Mouse (Mus musculus): ENCODE results near the gene Cdc37l1. TPM values are rescaled to one million over a fixed set of nuclear protein-coding genes. Genes with fewer than 3 reads are reported as not detected.
A peak's percentile ranks its signal among the peaks of the same experiment; 100 is the strongest.

The Cdc37l1 gene
- polyA plus RNA-seq, 1 experiment from 2014 or later = 46.7 TPM

DNA sequence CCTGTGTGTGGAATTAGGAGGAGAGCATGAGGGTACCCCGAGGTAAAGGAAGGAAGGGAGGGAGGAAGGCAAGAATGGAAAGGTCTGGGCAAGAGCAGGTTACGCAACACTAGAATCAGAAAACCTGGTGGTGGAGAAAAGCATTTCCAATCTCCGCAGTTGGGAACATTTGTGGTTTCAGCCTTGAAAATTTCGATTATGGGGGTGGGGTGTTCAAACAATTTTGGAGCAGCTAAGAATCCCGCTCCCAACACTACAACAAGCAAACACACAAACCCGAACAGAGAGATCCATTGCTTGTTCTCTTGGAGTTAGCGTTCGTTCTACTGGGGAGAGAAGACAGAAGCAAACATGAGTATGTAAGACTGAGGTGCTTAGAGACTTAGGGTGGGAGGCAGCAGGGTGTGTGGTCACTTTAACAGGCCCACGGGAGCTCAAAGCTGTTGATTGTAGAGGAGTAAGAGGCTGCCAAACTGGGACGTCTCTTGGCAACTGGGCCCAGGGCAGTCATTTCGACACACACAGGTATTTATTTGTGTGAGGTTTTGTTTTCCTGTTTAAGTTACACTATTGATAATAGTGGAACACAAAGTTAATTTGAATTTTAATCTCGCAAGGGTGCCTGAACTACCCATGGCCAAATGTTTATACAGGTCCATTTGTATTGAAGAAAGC, 59.4 kb downstream of the Cdc37l1 start:
- peaks cover 25% of the 10 kb centered on the region for H3K4me1 ChIP-seq
- no peaks in the 10 kb centered on the region for H3K27me3 ChIP-seq (replicated peaks)
- H3K9me3 ChIP-seq (replicated peaks) = no peaks in the 10 kb centered on the region
- no peak overlapping the region for H3K4me3 ChIP-seq (replicated peaks)
- no peak for ATAC-seq (ENCODE audit: low FRiP score)
- H3K36me3 ChIP-seq = no peaks in the 10 kb centered on the region
- H3K4me2 ChIP-seq = no peak overlapping the region
- 83% methylated on average over 12 of the region's 12 CpGs for WGBS
- H3K9ac ChIP-seq (replicated peaks) = no peak overlapping the region
- H3K27ac ChIP-seq (replicated peaks) = no peak overlapping the region

DNA sequence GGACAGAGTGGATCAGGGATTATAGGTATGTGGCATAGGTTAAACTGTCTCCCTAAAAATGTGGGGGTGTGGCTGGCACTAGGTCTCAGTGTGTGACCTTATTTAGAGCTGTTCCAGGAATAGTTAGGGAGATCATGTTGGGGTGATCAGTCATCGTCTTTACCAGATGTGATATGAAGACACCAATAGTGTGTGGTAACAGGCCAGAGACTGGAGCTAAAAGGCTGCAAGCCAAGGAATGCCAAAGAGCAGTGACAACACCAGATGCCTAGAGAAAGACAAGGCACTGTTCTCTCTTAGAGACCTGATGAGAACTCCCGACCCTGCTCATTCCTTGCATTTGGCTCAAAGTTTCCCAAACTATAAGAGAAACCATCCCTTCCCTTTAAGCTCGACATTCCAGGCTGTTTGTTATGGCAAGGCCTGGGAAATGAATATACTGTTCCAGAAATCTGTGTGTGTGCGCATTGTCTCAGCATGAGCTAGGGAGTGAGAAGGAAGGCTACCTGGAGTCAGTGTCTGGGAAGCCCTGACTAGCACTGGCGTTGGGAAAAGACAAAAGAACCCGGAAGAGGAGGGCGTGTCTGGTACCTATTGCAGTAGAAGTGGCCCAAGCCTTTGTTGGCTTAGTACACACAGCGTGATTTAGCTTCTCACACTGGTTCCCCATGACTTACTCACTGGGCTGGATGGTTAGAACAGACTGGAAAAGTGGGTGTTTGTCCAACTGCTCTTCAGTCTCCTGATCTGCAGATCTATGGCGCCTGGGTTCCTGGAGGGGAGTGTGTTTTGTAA, 60.2 kb downstream of the Cdc37l1 start:
- Histone ChIP-seq H3K4me2 (no peak overlapping the region), H3K27ac (replicated peaks) (no peak overlapping the region), H3K4me3 (replicated peaks) (no peak overlapping the region), H3K27me3 (replicated peaks) (no peaks in the 10 kb centered on the region), H3K4me1 (peaks cover 22% of the 10 kb centered on the region), H3K36me3 (no peaks in the 10 kb centered on the region), H3K9ac (replicated peaks) (no peak overlapping the region), H3K9me3 (replicated peaks) (no peaks in the 10 kb centered on the region)
- no peak for ATAC-seq (ENCODE audit: low FRiP score)
- WGBS = 74% methylated on average over 9 of the region's 9 CpGs

DNA sequence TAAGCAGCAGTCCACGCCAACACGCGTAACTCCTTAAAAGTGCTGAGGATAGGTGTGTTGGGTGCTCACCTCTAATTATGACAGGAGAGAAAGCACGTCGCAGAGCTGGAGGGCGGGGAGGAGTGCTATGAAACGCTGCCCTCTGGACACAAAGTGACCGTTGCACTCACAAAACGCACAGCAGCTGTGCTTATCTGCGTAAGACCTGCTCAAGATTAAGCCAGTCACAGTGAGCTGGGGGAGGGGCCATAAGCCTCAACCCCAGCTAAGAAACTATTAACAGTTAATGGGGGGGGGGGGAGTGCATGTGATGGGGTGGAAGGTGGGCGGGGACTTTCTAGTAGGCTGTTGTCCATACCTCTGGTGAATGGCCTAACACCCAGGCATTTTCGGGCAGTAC, 62.6 kb downstream of the Cdc37l1 start:
- H3K9ac ChIP-seq (replicated peaks) = no peak overlapping the region

DNA sequence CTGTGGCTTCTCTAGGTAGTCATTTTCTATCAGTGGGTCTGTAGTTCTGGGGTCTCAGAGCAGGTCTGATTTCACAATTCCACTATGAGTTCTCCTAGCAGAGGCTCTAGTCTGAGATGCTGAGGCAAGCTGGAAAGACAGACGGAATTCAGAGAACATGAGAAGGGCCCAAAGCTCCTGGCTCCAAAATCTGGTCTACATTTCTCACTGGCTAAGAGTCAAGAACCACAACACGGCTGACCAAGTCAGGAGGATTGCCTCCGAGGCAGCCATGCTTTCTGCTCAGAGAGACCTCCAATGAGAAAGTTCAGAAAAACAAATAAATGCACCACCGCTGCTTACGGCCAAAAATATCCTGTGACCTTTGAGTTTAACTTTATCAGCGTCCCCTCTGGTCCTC, 64.4 kb downstream of the Cdc37l1 start:
- H3K27ac ChIP-seq (replicated peaks) = no peak overlapping the region
- H3K4me1 ChIP-seq = no peaks in the 10 kb centered on the region
- H3K36me3 ChIP-seq = no peaks in the 10 kb centered on the region
- no peak overlapping the region for H3K9ac ChIP-seq (replicated peaks)
- no peak for ATAC-seq (ENCODE audit: low FRiP score)
- H3K9me3 ChIP-seq (replicated peaks) = no peaks in the 10 kb centered on the region
- H3K4me3 ChIP-seq (replicated peaks) = no peak overlapping the region
- no peak overlapping the region for H3K4me2 ChIP-seq
- no peaks in the 10 kb centered on the region for H3K27me3 ChIP-seq (replicated peaks)
- WGBS = 86% methylated on average over 6 of the region's 6 CpGs

More for the DNA sequence above, 62.6 kb downstream of the Cdc37l1 start:
- no peaks in the 10 kb centered on the region for H3K9me3 ChIP-seq (replicated peaks)
- ATAC-seq (ENCODE audit: low FRiP score) = no peak
- no peaks in the 10 kb centered on the region for H3K36me3 ChIP-seq
- H3K27ac ChIP-seq (replicated peaks) = no peak overlapping the region
- H3K4me2 ChIP-seq = no peak overlapping the region
- no peaks in the 10 kb centered on the region for H3K27me3 ChIP-seq (replicated peaks)
- 94% methylated on average over 12 of the region's 12 CpGs for WGBS
- no peak overlapping the region for H3K4me3 ChIP-seq (replicated peaks)
- H3K4me1 ChIP-seq = peaks cover 4% of the 10 kb centered on the region; the same call in 1 of the 2 replicates

DNA sequence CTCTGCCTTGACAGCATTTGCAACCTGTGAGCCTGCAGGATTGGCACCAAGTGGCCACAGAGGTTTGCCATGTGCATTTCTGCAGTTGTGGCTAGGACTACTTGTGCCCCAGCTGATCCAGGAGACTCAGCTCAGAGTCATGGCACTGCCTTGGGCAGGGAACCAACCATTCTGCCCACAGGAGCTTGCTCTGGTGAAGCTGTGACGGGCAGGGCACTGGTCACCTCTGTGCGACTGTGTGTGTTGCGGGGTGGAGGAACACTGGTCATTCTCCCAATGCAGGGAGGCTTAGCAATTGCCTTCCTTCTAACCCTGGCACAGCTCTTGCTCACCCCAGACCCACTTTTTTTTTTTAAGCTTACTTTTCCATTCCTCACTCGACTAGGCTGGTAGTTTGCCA, 65.3 kb downstream of the Cdc37l1 start:
- Histone ChIP-seq H3K36me3 (no peaks in the 10 kb centered on the region), H3K4me3 (replicated peaks) (no peak overlapping the region), H3K9me3 (replicated peaks) (no peaks in the 10 kb centered on the region), H3K9ac (replicated peaks) (no peak overlapping the region), H3K4me2 (no peak overlapping the region), H3K27ac (replicated peaks) (no peak overlapping the region), H3K27me3 (replicated peaks) (no peaks in the 10 kb centered on the region), H3K4me1 (no peaks in the 10 kb centered on the region)
- ATAC-seq (ENCODE audit: low FRiP score) = no peak
- 85% methylated on average over 4 of the region's 4 CpGs for WGBS

DNA sequence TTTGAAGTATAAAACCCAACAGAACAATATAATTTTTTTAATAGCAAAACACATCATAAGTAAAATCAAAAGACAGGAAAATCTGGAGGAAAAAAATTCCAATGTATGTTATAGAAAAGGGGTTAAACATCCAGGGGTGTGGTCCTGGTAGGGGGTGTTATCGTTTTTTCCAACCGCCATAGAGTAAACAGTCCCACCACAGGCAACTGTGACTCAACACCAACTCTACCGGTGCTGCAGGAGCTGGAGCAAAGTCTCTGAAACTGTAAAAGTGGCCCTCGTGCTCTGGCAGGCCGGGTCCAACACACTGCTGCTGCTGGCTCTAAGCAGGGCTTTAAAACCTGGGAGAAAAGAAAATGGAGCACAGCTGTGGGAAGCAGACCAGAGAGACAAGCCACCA, 68.6 kb downstream of the Cdc37l1 start:
- WGBS = 90% methylated on average over 5 of the region's 5 CpGs
- no peaks in the 10 kb centered on the region for H3K36me3 ChIP-seq
- ATAC-seq (ENCODE audit: low FRiP score) = no peak
- H3K27ac ChIP-seq (replicated peaks) = no peak overlapping the region
- H3K27me3 ChIP-seq (replicated peaks) = no peaks in the 10 kb centered on the region
- H3K9me3 ChIP-seq (replicated peaks) = no peaks in the 10 kb centered on the region
- H3K9ac ChIP-seq (replicated peaks) = no peak overlapping the region
- H3K4me2 ChIP-seq = no peak overlapping the region
- no peak overlapping the region for H3K4me3 ChIP-seq (replicated peaks)
- H3K4me1 ChIP-seq = peaks cover 3% of the 10 kb centered on the region; the same call in 1 of the 2 replicates

DNA sequence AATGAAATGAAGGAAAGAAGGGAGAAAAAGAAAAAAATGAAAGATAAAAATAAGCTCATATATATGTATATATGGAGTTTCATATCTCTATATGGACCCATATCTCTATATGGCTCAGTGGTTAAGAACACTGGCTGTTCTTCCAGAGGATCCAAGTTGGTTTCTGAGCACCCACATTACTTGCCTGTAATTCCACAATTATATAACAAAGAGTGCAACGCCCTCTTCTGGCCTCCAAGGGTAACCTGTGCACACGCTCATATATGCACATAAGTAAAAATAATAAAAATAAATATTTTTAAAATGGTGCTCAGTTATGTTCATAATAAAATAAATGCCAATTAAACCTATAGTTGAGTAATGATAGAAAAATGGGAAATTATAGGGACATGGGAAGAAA, 69.5 kb downstream of the Cdc37l1 start:
- no peak overlapping the region for H3K27ac ChIP-seq (replicated peaks)
- H3K27me3 ChIP-seq (replicated peaks) = no peaks in the 10 kb centered on the region
- 86% methylated on average over 2 of the region's 2 CpGs for WGBS
- H3K9me3 ChIP-seq (replicated peaks) = no peaks in the 10 kb centered on the region
- H3K9ac ChIP-seq (replicated peaks) = no peak overlapping the region
- no peaks in the 10 kb centered on the region for H3K36me3 ChIP-seq
- H3K4me2 ChIP-seq = no peak overlapping the region
- no peak for ATAC-seq (ENCODE audit: low FRiP score)
- peaks cover 6% of the 10 kb centered on the region; the same call in 1 of the 2 replicates for H3K4me1 ChIP-seq
- H3K4me3 ChIP-seq (replicated peaks) = no peak overlapping the region

DNA sequence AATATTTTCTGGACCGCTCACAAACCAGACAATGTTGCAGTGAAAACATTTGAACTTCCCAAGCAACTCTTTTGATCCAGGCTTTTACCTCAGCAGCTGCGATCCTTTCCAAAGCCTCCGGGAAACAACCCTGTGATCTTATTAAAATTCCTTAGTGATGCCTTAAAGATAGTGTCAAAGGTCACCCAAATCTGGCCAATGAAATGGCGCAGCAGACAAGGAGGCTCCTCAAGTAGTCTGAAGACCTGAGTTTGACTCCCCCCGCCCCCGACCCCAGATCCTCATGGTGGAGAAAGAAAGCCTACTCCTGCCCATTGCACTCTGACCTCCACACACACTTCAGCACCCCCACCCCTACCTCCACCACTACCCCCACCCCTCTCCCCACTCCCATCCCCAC, 70.1 kb downstream of the Cdc37l1 start:
- H3K27me3 ChIP-seq (replicated peaks) = no peaks in the 10 kb centered on the region
- no peak overlapping the region for H3K4me3 ChIP-seq (replicated peaks)
- peaks cover 6% of the 10 kb centered on the region; the same call in 1 of the 2 replicates for H3K4me1 ChIP-seq
- 48% methylated on average over 6 of the region's 6 CpGs for WGBS
- no peak overlapping the region for H3K27ac ChIP-seq (replicated peaks)
- no peaks in the 10 kb centered on the region for H3K36me3 ChIP-seq
- no peak overlapping the region for H3K4me2 ChIP-seq
- H3K9ac ChIP-seq (replicated peaks) = no peak overlapping the region
- no peaks in the 10 kb centered on the region for H3K9me3 ChIP-seq (replicated peaks)
- ATAC-seq (ENCODE audit: low FRiP score) = no peak

DNA sequence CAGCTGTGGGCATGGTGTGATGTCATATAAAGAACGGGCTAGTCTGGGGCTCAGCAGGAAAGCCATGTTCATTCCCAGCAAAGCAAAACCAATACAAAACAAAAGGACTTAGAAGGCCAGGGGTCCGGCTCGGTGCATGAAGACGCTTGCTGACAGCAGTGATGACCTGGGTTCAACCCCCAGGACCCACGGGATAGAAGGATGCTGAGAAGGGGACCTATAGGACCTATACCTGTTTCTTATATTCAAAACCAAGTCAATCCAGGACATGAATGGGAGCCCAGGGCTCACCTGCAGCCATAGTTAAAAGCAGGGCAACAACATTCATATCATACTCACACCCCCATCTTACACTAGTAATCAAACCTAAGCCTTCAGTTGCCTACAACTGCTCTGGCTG, 72.9 kb downstream of the Cdc37l1 start:
- WGBS = 83% methylated on average over 5 of the region's 5 CpGs
- H3K4me2 ChIP-seq = no peak overlapping the region
- ATAC-seq (ENCODE audit: low FRiP score) = no peak
- H3K9ac ChIP-seq (replicated peaks) = no peak overlapping the region
- no peaks in the 10 kb centered on the region for H3K27me3 ChIP-seq (replicated peaks)
- H3K9me3 ChIP-seq (replicated peaks) = no peaks in the 10 kb centered on the region
- H3K4me3 ChIP-seq (replicated peaks) = no peak overlapping the region
- peaks cover 15% of the 10 kb centered on the region for H3K4me1 ChIP-seq
- no peak overlapping the region for H3K27ac ChIP-seq (replicated peaks)
- H3K36me3 ChIP-seq = no peaks in the 10 kb centered on the region

DNA sequence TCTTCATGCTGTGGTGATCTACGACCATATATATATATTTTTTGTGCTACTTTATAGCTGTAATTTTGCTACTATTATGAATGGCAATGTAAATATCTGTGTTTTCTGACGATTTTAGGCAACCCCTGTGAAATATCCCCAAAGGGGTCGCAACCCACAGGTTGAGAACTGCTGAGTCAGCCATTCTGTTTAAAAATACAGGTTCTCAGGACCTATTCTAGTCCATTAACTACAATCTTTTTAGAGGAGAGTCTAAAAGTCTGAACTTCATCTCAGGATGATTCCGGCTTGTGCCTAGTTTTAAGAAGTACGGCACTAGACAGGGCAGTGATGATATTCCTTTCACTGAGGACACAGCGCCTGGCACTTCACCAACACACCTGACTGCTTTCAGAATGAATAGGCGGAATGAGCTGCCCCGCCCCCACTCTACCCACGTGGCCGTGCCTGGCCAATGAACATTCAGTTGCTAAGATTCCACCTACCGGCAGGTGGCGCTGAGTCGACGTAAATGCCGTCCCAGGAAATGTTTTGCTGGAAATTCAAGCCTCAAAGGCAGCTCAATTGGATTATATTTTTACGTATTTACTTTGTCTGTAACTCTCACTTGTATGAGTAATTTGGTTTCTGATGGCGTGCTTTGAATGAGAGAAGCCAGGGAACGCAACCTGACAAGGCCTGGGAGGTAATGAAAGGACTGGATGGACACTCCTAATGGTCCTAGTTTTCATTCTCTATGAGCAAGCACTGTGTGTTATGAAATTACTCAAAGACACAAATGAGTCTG, 73.6 kb downstream of the Cdc37l1 start:
- H3K9me3 ChIP-seq (replicated peaks) = no peaks in the 10 kb centered on the region
- peak overlapping the region; percentile 52 for H3K4me2 ChIP-seq
- peak overlapping the region; percentile 17 for H3K4me3 ChIP-seq (replicated peaks)
- H3K9ac ChIP-seq (replicated peaks) = no peak overlapping the region
- no peaks in the 10 kb centered on the region for H3K36me3 ChIP-seq
- 18% methylated on average over 18 of the region's 18 CpGs for WGBS
- ATAC-seq (ENCODE audit: low FRiP score) = peak; percentile 86
- no peaks in the 10 kb centered on the region for H3K27me3 ChIP-seq (replicated peaks)
- H3K4me1 ChIP-seq = peaks cover 15% of the 10 kb centered on the region
- H3K27ac ChIP-seq (replicated peaks) = no peak overlapping the region

DNA sequence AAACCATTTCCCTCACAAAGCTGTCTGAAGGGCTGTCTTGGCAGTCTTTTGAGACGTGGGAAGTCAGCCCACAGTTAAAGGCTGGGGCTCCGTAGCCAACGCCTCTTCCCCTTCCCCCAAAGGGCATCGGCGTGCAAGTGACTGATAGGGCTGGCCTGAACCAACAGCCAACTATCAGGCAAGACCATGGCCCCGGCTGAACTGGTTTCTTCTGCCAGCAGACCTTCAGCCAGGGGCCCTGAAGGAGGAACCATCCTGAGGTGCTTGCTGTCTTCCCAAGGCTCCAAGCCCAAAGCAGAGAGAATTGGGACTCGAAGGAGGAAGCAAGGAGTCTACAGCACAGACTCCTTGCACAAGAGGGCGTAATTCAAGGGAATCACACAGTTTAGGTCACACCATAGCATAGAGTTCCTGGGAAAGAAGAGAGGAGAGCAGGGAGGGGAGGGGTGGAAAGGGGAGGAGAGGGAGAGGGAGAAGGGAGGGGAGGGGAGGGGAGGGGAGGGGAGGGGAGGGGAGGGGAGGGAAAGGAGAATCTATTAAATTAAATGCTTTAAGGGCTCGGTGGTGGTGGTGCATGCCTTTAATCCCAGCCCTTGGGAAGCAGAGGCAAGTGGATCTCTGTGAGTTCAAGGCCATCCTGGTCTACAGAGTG, 74.4 kb downstream of the Cdc37l1 start:
- WGBS = 63% methylated on average over 9 of the region's 9 CpGs
- Histone ChIP-seq H3K9ac (replicated peaks) (no peak overlapping the region), H3K27me3 (replicated peaks) (no peaks in the 10 kb centered on the region), H3K27ac (replicated peaks) (no peak overlapping the region), H3K36me3 (no peaks in the 10 kb centered on the region), H3K4me2 (peak overlapping the region; percentile 52; the same call in 1 of the 2 replicates), H3K4me1 (peaks cover 15% of the 10 kb centered on the region), H3K4me3 (replicated peaks) (no peak overlapping the region), H3K9me3 (replicated peaks) (no peaks in the 10 kb centered on the region)
- 0 out of 2 replicates have a peak, but pooled peaks have one; percentile 16 for ATAC-seq (ENCODE audit: low FRiP score)
